Mouse (Mus musculus) liver, embryonic 11.5 days (tissue): Measurements from ENCODE around the gene Tfap2a. TPM values are rescaled to one million over a fixed set of nuclear protein-coding genes. Genes with fewer than 3 reads are reported as not detected.

Experiments used
- polyA plus RNA-seq: library from polyadenylated mRNA; unstranded; fragments of >200 nt; fragmentation: Nextera tagmentation; extraction: Ambion mirVana; gene quantifications from 2 replicates; pipeline ENCODE4 v1.2.1, GENCODE M21; 2014

Tfap2a gene
- polyA plus RNA-seq, 1 experiment from 2014 or later, result 0.22 TPM

Other genes starting within 250 kb of the Tfap2a start
- gene Gcnt2, start 121.4 kb upstream of the Tfap2a start, polyA plus RNA-seq, result 2.1 and 2.2 TPM in 2 replicates